Mouse (Mus musculus) heart, adult 11 months (tissue): Measurements from ENCODE around the gene Ttc30b.
"Not testable (repeated sequence)": the region's sequence is repeated elsewhere in the genome, so short reads cannot be mapped to it uniquely, and the experiment has no call there.

Source experiments
- DNase-seq: peaks from one replicate; pipeline ENCODE4 v3.0.0; 2022

Ttc30b gene

DNA sequence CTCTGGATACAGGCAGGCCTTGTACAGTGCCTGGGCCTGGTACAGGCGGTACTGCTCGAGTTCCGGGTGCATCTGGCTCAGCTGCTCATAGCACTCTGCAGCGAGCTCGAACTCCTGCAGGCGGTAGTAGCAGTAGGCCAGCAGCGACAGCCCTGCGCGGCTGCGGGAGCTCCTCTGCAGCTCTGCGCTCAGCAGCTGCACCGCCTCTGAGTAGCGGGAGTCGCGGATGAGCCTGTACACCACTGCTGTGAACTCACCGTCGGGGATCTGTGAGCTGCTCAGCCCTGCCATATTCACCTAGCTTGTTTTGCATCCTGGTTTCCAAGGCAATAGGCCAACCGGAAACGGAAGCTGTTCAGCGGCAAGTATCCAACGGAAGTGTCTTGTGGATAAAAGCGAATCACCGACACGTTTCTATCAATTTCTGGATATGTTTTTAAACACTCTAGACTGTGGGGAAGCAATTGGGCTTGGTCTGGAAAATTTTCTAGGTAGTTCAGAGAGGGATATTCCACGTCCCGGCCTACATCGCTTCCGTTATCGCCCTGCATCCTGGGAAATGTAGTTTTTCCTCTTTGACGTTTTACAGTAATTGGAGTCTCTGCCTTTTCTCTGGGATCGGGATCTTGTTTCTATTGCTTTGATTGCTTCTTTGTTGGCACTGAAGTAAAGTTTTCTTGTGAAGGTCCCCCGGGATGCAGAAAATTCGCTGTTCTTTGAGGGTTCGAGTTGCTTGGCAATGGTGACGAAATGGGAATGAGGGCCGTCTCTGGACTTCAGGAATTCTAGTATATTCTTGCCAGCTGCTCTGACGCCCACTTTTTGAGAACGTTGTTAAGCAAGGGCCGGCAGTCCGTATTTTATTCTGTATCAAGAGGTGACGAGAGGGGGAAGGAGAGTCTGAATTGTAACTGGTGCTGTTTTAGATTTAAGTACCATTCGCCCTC is at the start of gene Ttc30b:
Gene Ttc30b, minus strand, starts transcription at position 469 of the 947 bp plus-strand sequence.
- DNase-seq: peak; percentile 97

DNA sequence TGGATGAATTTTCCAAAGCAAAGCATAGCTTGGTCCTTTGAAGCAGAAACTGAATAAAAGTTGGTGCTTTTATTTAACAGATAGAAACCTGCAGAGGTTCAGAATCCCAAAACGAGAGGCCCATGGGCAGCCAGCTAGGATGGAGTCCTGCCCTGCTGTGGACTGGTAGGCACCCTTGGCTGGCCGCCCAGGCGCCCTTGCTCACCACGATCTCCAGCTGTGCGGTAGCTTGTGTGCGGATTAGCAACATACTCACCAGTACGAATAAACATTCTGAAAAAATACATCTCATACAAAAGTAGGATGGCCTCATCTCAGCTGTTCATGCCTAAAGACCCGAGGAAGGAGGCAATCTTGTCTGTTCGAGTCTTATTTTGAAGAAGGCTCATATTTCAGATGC is 49.4 kb upstream of the Ttc30b start:
- peak; percentile 55 for DNase-seq

DNA sequence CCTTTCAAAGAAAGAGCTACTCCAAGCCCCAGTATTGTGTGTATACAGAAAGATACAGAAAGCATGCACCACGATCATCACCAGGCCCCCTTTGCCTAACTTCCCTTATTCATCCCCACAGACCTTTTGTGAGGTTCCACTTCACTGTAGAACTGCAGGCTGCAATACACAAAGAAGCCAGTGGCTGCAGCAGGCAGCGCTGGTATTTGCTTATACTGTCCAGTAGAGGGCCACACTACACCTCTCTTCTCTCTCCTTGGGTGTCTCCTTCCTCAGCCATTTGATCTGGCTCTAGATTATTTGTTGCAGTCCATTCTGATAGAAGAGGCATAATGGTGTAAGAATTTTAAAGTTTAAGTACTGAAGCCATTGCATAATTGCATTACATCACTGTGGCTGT is 46.7 kb upstream of the Ttc30b start:
- DNase-seq: peak; percentile 94

- peak; percentile 55 for DNase-seq
These were observed 45.5 kb upstream of the Ttc30b start for GRCm38 (mm10) chr2:75983847-75984246.

DNA sequence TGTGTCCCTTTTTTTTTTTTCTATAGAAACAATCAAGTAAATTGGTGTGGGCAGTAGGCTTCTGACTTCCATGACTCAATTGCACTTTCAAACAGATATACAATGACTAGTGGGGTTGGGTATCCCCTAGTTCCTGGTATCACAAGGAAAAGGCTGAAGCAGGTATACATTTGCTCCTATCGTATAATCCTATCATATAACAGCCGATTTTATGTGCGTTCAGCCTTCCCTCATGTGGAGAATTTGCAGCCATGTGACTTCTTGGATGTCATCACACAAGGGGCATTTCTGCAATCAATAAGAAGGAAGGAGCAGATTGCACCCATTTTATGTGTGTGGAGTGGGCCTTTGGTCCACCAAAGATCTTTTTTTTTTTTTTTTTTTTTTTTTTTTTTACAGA is 44.7 kb upstream of the Ttc30b start:
- DNase-seq: peak; percentile 67

DNA sequence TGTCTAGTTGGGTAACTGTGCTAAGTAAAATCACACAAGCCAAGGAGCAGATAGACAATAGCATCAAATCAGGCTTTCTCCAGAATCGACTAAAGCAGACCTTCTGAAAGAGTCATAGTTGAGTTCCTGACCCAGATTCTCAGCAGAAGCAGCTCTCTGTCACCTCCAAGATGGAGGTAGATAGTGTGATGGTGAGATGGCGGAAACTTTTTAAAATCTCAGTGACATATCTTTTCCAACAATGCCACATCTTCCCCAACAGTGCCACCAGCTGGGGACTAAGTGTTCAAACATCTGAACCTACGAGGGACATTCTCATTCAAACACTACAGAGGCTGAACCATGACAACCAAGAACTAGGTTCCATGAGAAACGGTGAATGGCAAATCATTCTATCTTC is 44.2 kb upstream of the Ttc30b start:
- peak; percentile 57 for DNase-seq

DNA sequence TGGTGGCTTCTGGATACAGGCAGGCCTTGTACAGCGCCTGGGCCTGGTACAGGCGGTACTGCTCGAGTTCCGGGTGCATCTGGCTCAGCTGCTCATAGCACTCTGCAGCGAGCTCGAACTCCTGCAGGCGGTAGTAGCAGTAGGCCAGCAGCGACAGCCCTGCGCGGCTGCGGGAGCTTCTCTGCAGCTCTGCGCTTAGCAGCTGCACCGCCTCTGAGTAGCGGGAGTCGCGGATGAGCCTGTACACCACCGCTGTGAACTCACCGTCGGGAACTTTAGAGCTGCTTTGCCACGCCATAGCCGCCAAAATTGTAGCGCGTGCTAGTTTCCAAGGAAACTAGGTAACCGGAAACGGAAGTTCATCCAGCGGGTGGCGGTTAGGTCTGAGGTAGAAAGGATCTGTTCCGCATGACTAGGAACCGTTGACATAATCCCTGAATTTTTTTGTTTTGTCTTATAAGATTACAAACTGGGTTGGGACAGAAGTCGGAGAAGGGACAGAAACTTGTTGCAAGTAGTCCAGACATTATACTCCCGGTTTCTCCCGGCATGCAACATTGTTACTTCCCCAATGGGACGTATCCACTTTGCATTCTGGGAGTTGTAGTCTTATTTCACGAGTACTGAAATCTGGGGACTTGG is 43.2 kb upstream of the Ttc30b start, which contains the start of gene Ttc30a1:
Gene Ttc30a1, minus strand, starts transcription at position 528 of the 642 bp plus-strand sequence.
- DNase-seq: peak; percentile 97

DNA sequence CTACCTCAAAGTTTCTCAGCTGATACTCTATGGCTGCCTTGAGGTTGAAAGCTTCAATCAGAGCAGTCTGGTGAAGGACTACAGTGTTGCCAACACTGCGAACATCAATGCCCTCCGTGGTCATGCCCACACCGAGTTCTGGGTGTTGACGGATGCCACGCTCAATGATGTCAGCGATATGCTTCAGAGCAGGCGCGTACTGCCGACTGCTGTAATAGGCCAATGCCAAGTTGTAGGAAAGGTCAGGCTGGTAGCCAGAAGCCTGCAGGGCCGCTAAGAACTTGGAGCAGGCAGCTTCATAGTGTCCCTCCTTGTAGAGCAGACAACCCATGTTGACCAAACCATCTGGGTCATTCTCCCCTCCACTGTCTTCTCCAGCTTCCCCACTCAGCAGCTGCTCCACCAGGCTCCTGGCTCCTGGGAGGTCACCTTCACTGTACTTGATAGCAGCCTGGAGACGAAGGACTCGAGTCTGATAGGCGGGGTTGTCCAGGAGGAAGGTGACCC is 42.6 kb upstream of the Ttc30b start:
- DNase-seq: peak; percentile 93

DNA sequence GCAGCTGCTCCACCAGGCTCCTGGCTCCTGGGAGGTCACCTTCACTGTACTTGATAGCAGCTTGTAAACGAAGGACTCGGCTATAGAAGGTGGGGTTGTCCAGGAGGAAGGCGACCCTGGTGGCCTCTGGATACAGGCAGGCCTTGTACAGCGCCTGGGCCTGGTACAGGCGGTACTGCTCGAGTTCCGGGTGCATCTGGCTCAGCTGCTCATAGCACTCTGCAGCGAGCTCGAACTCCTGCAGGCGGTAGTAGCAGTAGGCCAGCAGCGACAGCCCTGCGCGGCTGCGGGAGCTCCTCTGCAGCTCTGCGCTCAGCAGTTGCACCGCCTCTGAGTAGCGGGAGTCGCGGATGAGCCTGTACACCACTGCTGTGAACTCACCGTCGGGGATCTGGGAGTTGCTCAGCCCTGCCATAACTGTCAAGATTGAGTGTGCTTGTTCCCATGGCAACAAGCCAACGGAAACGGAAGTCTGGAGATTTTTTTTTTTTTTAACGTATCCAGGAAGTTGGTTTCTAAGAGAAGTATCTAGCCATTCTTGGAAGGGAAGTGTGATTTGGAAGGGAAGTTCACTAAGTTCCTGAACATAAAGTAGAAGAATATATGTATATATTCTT is 39.5 kb upstream of the Ttc30b start, which contains the start of gene Ttc30a2:
Gene Ttc30a2, minus strand, starts transcription at position 419 of the 617 bp plus-strand sequence.
- peak; percentile 93 for DNase-seq

- not testable (repeated sequence) for DNase-seq
These were observed 37.7 kb upstream of the Ttc30b start for GRCm38 (mm10) chr2:75976070-75976469.

GRCm38 (mm10) chr2:75974131-75974530 is 35.7 kb upstream of the Ttc30b start:
- peak; percentile 73 for DNase-seq

- DNase-seq: peak; percentile 95
These were observed 26.6 kb upstream of the Ttc30b start for GRCm38 (mm10) chr2:75964972-75965371.

GRCm38 (mm10) chr2:75964512-75964911 is 26.1 kb upstream of the Ttc30b start:
- peak; percentile 96 for DNase-seq

DNA sequence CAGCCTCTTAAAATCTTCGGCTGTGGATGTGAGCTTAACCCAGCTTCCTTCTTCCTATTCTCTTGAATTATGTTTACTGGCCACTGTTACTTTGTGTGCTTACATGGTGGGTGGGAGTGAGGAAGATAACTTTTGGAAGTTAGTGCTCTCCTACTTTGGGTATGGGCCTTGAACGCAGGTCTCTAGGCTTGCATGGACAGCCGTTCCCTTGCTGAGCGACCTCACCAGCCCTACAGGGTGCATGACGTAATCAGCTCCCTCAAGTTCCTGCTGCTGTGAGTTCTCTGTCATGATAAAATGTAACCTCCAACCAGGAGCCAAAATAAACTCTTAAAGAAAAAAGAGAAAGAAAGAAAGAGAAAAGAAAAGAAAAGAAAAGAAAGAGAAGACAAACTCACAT is 25.7 kb upstream of the Ttc30b start:
- peak; percentile 84 for DNase-seq

DNA sequence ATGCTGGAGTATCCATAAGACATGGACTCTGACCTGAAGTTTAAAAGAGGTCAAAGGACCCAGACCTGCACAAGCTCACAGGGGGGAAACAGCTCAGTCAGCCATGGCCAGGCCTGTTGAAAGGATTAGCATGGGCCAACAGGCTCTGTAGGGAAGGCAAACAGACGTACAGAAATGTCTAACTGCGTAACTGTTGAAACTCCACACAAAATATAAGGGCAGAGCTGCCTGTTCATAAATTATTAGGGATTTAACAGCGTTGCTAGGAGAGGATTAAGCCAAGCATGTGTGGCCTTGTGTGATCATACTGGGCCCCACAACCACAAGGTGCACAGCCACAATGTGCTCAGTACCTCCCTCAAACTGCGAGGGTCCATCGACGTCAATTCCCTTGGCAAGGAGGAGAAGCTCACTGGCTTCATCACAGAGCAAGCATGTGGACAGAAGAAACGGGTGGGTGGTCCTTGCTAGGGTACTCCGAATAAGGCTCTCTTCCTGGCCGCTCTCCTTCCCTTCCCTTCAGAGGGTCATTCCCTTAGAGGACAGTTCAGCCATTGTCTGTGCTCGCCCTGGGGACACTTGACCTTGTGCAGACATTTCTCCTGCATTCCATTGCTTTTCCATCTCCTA is 24.9 kb upstream of the Ttc30b start:
- DNase-seq: peak; percentile 76

- DNase-seq: peak; percentile 95
These were observed 22.3 kb upstream of the Ttc30b start for GRCm38 (mm10) chr2:75960366-75961330.

- peak; percentile 89 for DNase-seq
These were observed 21.5 kb upstream of the Ttc30b start for GRCm38 (mm10) chr2:75959850-75960365.

GRCm38 (mm10) chr2:75959183-75959849 is 20.9 kb upstream of the Ttc30b start:
- peak; percentile 81 for DNase-seq

GRCm38 (mm10) chr2:75955709-75956108 is 17.3 kb upstream of the Ttc30b start:
- DNase-seq: peak; percentile 73

GRCm38 (mm10) chr2:75953320-75953719 is 14.9 kb upstream of the Ttc30b start:
- DNase-seq: peak; percentile 80
